Mouse (Mus musculus): ENCODE data around the gene Bdp1.

DNA sequence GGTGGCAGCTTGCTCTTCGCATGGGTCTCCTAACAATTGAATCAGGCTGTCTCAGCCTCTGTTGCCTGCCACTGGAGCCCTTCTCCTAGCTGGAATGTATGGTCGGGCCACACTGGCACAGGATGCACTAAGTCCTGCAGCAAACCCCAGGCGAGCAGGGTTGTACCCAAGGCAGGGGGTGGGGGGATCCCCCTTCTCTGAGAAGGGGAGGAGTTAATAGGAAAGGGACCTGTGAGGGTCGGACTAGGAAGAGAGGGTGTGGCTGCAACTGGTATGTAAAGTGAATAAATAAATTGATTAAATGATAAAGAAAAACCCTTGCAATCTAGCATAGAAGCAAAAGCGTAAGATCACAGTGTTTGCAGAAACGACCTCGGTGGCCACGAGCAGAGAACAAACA lies 32.4 kb downstream of the Bdp1 start:
- no peak for TF ChIP-seq POLR2A (IDR thresholded peaks at IDR 0.05; ENCODE audit: control insufficient read depth in 1 of 2, insufficient read depth in 1 of 2, low read depth in 1 of 2, low read length in 2 of 2, poor library complexity in 1 of 2)
- no peak for TF ChIP-seq CTCF (IDR thresholded peaks at IDR 0.05 in 2 of 3, conservative IDR thresholded peaks at IDR 0.05 in 1 of 3; ENCODE audit: control insufficient read depth in 1 of 3, insufficient read depth in 1 of 3, low read depth in 2 of 3, low read length in 3 of 3, poor library complexity in 1 of 3, severe bottlenecking in 1 of 3)
- no peak for TF ChIP-seq E2F4 (IDR thresholded peaks at IDR 0.05; ENCODE audit: borderline replicate concordance, low read depth, low read length)
- TF ChIP-seq MAX (IDR thresholded peaks at IDR 0.05; ENCODE audit: low read length), result no peak
- TF ChIP-seq EP300 (IDR thresholded peaks at IDR 0.05; ENCODE audit: low read depth in 1 of 2, low read length in 2 of 2), result no peak
